Mouse (Mus musculus) liver, adult (tissue): ENCODE data around the gene Zbtb41.

Experiments
- GATA4 ChIP-seq: IDR thresholded peaks from 2 replicates; pipeline ENCODE4 v1.6.1; 2014; ENCODE audit warnings: mild to moderate bottlenecking, low read length; ENCODE audit not compliant: insufficient replicate concordance

The Zbtb41 gene

GRCm38 (mm10) chr1:139454340-139455225, 32.5 kb downstream of the Zbtb41 start, which contains the start of gene Aspm:
Gene Aspm (plus strand): TSS chr1:139454772.
- no peak for TF ChIP-seq GATA4

- TF ChIP-seq GATA4, result no peak
Measured at GRCm38 (mm10) chr1:139455226-139455869, 33.3 kb downstream of the Zbtb41 start.

GRCm38 (mm10) chr1:139460807-139461206, 38.7 kb downstream of the Zbtb41 start:
- no peak for TF ChIP-seq GATA4

- TF ChIP-seq GATA4, result no peak
Measured at GRCm38 (mm10) chr1:139465936-139466335, 43.8 kb downstream of the Zbtb41 start.

GRCm38 (mm10) chr1:139478898-139479297, 56.8 kb downstream of the Zbtb41 start:
- no peak for TF ChIP-seq GATA4

GRCm38 (mm10) chr1:139480246-139480645, 58.2 kb downstream of the Zbtb41 start:
- TF ChIP-seq GATA4, result no peak

GRCm38 (mm10) chr1:139481146-139481545, 59.1 kb downstream of the Zbtb41 start:
- TF ChIP-seq GATA4, result no peak

- no peak for TF ChIP-seq GATA4
Measured at GRCm38 (mm10) chr1:139494630-139495029, 72.5 kb downstream of the Zbtb41 start.

- no peak for TF ChIP-seq GATA4
Measured at GRCm38 (mm10) chr1:139495408-139495807, 73.3 kb downstream of the Zbtb41 start.

- TF ChIP-seq GATA4, result no peak
Measured at GRCm38 (mm10) chr1:139496212-139496611, 74.1 kb downstream of the Zbtb41 start.

GRCm38 (mm10) chr1:139499751-139500150, 77.7 kb downstream of the Zbtb41 start:
- no peak for TF ChIP-seq GATA4

- no peak for TF ChIP-seq GATA4
Measured at GRCm38 (mm10) chr1:139501258-139501752, 79.2 kb downstream of the Zbtb41 start, which contains the start of gene F13b. Gene F13b (plus strand): TSS chr1:139501702.
